Mouse (Mus musculus): ENCODE data around the gene Gabrb1. TPM values are rescaled to one million over a fixed set of nuclear protein-coding genes. Genes with fewer than 3 reads are reported as not detected.

Gene Gabrb1
- total and polyA plus RNA-seq, 3 experiments = 0.03 TPM; not detected in 2

GRCm38 (mm10) chr5:72133906-72134305 is 476.0 kb downstream of the Gabrb1 start (continued):
- TF ChIP-seq GABPA (IDR thresholded peaks at IDR 0.05; ENCODE audit: low read depth, low read length) (no peak), MAX (IDR thresholded peaks at IDR 0.05; ENCODE audit: low read length) (no peak)

GRCm38 (mm10) chr5:72138256-72138655 is 480.3 kb downstream of the Gabrb1 start:
- no peak overlapping the region for H3K27ac ChIP-seq (ENCODE audit: control insufficient read depth, low read depth, low read length)
- H3K4me3 ChIP-seq (ENCODE audit: control insufficient read depth in 1 of 2, insufficient read depth in 1 of 2, low read depth in 2 of 2, low read length in 2 of 2) = no peak overlapping the region
- H3K79me2 ChIP-seq (ENCODE audit: control insufficient read depth, insufficient read depth, low read length, poor library complexity) = no peaks in the 10 kb centered on the region
- H3K9me3 ChIP-seq (replicated peaks; ENCODE audit: insufficient read depth, low read length) = no peaks in the 10 kb centered on the region
- no peak for DNase-seq (ENCODE audit: low read depth, low spot score)
- no peak for TF ChIP-seq POLR2AphosphoS2 (IDR thresholded peaks at IDR 0.05; ENCODE audit: low read length)
- TF ChIP-seq JUND (IDR thresholded peaks at IDR 0.05; ENCODE audit: low read depth, low read length) = no peak
- TF ChIP-seq GATA1 (IDR thresholded peaks at IDR 0.05; ENCODE audit: low read depth, low read length) = no peak
- no peak for TF ChIP-seq MAFK (IDR thresholded peaks at IDR 0.05; ENCODE audit: borderline replicate concordance, low read depth, low read length)
- no peak for TF ChIP-seq BHLHE40 (IDR thresholded peaks at IDR 0.05; ENCODE audit: borderline replicate concordance, low read depth, low read length)
- TF ChIP-seq POLR2AphosphoS5 (IDR thresholded peaks at IDR 0.05; ENCODE audit: borderline replicate concordance, low read depth, low read length) = no peak
- no peak for TF ChIP-seq TAL1 (IDR thresholded peaks at IDR 0.05; ENCODE audit: low read length)
- TF ChIP-seq NRF1 (IDR thresholded peaks at IDR 0.05; ENCODE audit: insufficient read depth, low read depth, low read length, poor library complexity, severe bottlenecking) = no peak
- TF ChIP-seq MAZ (IDR thresholded peaks at IDR 0.05; ENCODE audit: low read depth, low read length) = no peak
- no peak for TF ChIP-seq RAD21 (IDR thresholded peaks at IDR 0.05; ENCODE audit: low read depth, low read length)
- no peak for TF ChIP-seq POLR2A (IDR thresholded peaks at IDR 0.05; ENCODE audit: control insufficient read depth in 1 of 2, insufficient read depth in 1 of 2, low read depth in 1 of 2, low read length in 2 of 2, poor library complexity in 1 of 2)
- TF ChIP-seq UBTF (IDR thresholded peaks at IDR 0.05; ENCODE audit: borderline replicate concordance, insufficient read depth, low read depth, low read length) = no peak
- no peak overlapping the region for H3K9ac ChIP-seq (ENCODE audit: control insufficient read depth, low read depth, low read length, poor library complexity, severe bottlenecking)
- peaks cover 0 to 2% of the 10 kb centered on the region in 2 experiments; a peak in 1 of 4 replicates for H3K27me3 ChIP-seq (ENCODE audit: control insufficient read depth in 1 of 2, insufficient read depth in 2 of 2, low read length in 2 of 2)
- no peaks in the 10 kb centered on the region for H3K4me1 ChIP-seq (ENCODE audit: control insufficient read depth in 1 of 2, insufficient read depth in 2 of 2, low read length in 2 of 2)
- H3K36me3 ChIP-seq (ENCODE audit: control insufficient read depth in 1 of 2, insufficient read depth in 2 of 2, low read length in 2 of 2) = no peaks in the 10 kb centered on the region

- no peaks in the 10 kb centered on the region for H3K4me1 ChIP-seq (ENCODE audit: control insufficient read depth in 1 of 2, insufficient read depth in 2 of 2, low read length in 2 of 2)
- H3K79me2 ChIP-seq (ENCODE audit: control insufficient read depth, insufficient read depth, low read length, poor library complexity) = no peaks in the 10 kb centered on the region
- H3K36me3 ChIP-seq (ENCODE audit: control insufficient read depth in 1 of 2, insufficient read depth in 2 of 2, low read length in 2 of 2) = no peaks in the 10 kb centered on the region
- H3K9ac ChIP-seq (ENCODE audit: control insufficient read depth, low read depth, low read length, poor library complexity, severe bottlenecking) = no peak overlapping the region
- no peaks in the 10 kb centered on the region for H3K9me3 ChIP-seq (replicated peaks; ENCODE audit: insufficient read depth, low read length)
- TF ChIP-seq EP300 (IDR thresholded peaks at IDR 0.05; ENCODE audit: low read depth in 1 of 2, low read length in 2 of 2) = no peak
- no peak for TF ChIP-seq CHD1 (IDR thresholded peaks at IDR 0.05; ENCODE audit: low read depth, low read length)
- no peak for TF ChIP-seq MEF2A (IDR thresholded peaks at IDR 0.05; ENCODE audit: extremely low read depth, insufficient replicate concordance, low read depth, low read length, poor library complexity, severe bottlenecking)
- no peak for TF ChIP-seq ZMIZ1 (IDR thresholded peaks at IDR 0.05; ENCODE audit: low read depth, low read length)
- no peak for TF ChIP-seq JUND (IDR thresholded peaks at IDR 0.05; ENCODE audit: low read depth, low read length)
- no peak for TF ChIP-seq TAL1 (IDR thresholded peaks at IDR 0.05; ENCODE audit: low read length)
- TF ChIP-seq MYC (IDR thresholded peaks at IDR 0.05; ENCODE audit: low read depth, low read length) = no peak
- H3K27ac ChIP-seq (ENCODE audit: control insufficient read depth, low read depth, low read length) = no peak overlapping the region
- H3K27me3 ChIP-seq (ENCODE audit: control insufficient read depth in 1 of 2, insufficient read depth in 2 of 2, low read length in 2 of 2) = peaks cover 0 to 2% of the 10 kb centered on the region in 2 experiments; a peak in 1 of 4 replicates
- H3K4me3 ChIP-seq (ENCODE audit: control insufficient read depth in 1 of 2, insufficient read depth in 1 of 2, low read depth in 2 of 2, low read length in 2 of 2) = no peak overlapping the region
- DNase-seq (ENCODE audit: low read depth, low spot score) = no peak
Measured at GRCm38 (mm10) chr5:72139619-72140018, 481.7 kb downstream of the Gabrb1 start.

Data from MEL (cell line).